Mouse (Mus musculus): Measurements from ENCODE around the gene Bcas3. TPM values are rescaled to one million over a fixed set of nuclear protein-coding genes. Genes with fewer than 3 reads are reported as not detected.

Bcas3 gene
- polyA plus RNA-seq (2012; ENCODE audit: insufficient read depth, insufficient read length, missing spikeins), result 21.2 and 27.8 TPM in 2 replicates

DNA sequence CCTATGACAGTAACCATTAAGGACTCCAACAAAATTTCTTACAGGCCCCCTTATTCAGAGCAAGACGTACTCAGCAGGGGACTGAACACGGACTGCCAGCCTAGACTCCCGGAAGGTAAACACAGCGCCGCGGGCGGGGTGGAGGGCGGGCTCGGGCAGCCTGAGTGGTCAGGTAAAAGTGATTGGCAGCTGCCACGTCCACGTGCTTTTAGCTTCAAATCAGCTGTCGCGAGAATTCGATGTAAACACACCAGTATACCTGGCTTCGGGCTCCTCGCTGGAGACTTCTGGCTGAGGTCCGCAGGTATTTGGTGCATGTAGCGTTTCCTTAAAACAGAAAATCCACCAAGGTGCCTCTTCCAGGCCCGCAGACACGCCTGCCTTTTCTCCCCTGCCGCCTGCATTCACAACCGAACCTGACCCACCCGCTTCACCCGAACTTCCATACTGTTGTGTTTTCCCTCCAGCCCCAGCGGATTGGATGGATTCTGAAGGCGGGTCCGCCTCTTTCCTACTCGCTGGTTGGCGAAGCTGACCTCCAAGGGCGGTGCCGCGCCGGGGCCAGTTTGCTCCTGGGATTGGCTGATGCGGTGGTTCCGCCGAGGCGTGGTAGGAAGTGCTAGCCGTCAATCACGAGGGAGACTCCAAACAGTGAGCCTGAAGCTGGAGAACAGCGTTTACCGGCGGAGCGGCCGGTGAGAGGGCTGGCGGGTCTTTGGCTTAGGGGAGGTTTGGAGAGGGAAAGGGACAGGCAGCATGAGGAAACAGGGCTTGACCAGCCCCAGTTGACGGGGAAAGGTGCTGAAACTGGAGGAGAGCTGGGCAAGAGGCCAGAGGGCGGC, at the start of gene Bcas3:
Gene Bcas3 (plus strand): TSS at position 629 of the 842 bp plus-strand sequence.
- H3K4me1 ChIP-seq (ENCODE audit: control insufficient read depth, insufficient read depth, insufficient read length, low read length), result no peaks in the 10 kb centered on the region
- peak within 1 kb of the TSS; percentile 32; the same call in 1 of the 2 replicates for H3K27ac ChIP-seq (replicated peaks; ENCODE audit: low read depth, low read length)
- peak within 1 kb of the TSS; percentile 75 for H3K4me3 ChIP-seq (ENCODE audit: insufficient read depth, low read depth, low read length)

DNA sequence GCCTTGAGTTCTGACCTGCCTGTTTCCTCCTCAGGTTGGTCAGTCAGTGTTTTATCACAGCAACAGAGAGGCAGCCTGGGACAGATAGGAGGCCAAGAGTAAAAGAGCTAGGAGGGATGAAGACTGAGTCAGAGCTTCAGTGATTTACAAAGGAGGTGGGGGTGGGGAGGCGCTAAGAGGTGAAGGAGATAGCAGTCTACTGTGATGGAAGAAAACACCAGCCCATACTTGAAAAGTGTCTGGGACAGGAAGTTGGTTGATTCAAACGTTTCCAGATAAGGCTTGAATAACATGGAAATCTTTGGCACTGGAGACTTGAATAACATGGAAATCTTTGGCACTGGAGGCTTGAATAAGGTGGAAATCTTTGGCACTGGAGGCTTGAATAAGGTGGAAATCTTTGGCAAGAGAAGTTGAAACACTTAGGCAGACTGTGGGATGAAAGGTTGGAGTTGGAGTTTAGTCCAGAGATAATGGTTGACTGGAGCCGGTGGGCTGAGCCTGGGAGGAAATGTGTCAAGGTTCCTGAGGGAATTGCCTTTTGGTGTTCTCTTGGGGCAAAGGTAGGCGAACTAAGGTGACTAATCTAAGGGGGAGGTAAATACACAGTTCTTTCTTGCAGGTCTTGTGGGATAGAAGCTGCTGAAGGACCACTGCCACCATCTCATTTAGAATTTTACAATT, 46.2 kb upstream of the Bcas3 start:
- H3K4me3 ChIP-seq (ENCODE audit: insufficient read depth, low read depth, low read length), result no peak overlapping the region
- H3K27ac ChIP-seq (replicated peaks; ENCODE audit: low read depth, low read length), result no peak overlapping the region
- no peaks in the 10 kb centered on the region for H3K4me1 ChIP-seq (ENCODE audit: control insufficient read depth, insufficient read depth, insufficient read length, low read length)

DNA sequence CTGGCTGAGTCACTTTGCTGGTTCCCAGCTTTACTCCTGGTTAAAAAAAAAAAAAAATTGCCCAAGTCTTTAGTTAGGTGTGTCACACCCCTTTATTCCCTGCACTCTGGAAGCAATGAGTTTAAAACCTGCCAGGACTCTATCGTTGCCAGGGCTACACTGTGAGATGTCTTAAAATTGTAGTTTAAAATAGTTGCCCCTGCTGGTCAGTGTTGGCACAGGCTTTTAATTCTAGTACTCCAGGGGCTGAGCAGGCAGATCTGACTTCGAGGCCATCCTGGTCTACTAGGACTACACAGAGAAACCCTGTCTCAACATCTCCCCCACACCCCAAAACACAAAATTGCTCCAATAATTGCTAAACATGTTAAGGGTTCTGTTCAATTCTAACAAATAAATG, 44.2 kb upstream of the Bcas3 start:
- H3K27ac ChIP-seq (replicated peaks; ENCODE audit: low read depth, low read length), result no peak overlapping the region
- no peak overlapping the region for H3K4me3 ChIP-seq (ENCODE audit: insufficient read depth, low read depth, low read length)
- H3K4me1 ChIP-seq (ENCODE audit: control insufficient read depth, insufficient read depth, insufficient read length, low read length), result 0 out of 2 replicates have a peak, but pooled peaks cover 3% of the 10 kb centered on the region

DNA sequence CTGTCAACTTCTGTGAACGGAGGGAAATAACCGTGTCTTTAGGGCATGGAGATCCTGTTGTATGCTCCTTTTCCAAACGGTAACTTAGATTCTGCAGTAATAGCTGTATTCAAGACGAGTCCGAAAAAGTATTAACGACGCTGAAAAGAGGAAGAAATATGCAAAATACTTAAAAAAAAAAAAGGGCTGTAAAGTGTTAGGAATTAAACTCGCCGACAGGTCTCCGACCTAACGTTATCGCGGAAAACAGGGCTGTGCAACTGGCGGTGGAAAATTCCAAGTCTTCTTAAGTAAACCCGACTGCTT, 42.6 kb upstream of the Bcas3 start:
- Histone ChIP-seq H3K4me1 (ENCODE audit: control insufficient read depth, insufficient read depth, insufficient read length, low read length) (0 out of 2 replicates have a peak, but pooled peaks cover 5% of the 10 kb centered on the region), H3K27ac (replicated peaks; ENCODE audit: low read depth, low read length) (peak overlapping the region; percentile 70), H3K4me3 (ENCODE audit: insufficient read depth, low read depth, low read length) (peak overlapping the region; percentile 84)

DNA sequence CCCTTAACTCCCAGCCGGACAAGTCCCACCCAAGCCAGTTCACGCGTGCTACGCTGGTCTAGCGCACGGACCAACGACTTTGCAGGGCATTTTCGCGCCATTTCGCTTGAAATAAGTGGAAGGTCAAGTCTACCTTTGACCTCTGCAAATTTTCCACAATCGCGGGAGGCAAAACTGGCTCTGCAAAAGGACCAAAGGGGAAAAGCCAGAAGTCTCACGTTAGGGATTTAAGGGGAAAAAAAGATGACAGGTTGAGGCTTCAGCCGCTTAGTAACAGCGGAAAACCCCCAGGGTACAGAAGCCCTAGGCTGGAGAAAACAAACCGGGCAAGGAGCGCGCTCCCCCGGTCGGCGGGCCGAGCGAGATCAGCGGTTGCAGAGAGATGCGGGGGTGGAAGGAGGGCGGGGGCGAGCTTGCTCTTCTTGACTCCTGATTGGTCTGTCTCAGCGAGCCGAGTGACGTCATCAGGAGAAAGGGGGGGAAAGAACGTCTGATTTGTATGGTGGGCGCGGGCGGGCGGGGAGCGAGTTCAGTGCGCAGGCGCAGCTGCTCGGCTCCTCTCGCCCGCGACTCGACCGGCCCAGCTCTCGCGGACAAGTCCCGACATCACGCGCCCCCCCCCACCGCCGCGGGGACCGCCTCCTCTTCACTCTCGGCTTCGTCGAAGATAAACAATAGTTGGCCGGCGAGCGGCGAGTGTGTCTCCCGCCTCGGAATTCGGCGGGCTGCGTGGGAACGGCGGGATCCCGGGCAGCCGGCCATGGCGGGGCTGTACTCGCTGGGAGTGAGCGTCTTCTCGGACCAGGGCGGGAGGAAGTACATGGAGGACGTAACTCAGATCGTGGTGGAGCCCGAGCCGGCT, 42.0 kb upstream of the Bcas3 start, which contains the start of gene Ppm1d:
Gene Ppm1d (plus strand): TSS at position 532 of the 862 bp plus-strand sequence.
- Histone ChIP-seq H3K27ac (replicated peaks; ENCODE audit: low read depth, low read length) (peak within 1 kb of the TSS; percentile 73), H3K4me1 (ENCODE audit: control insufficient read depth, insufficient read depth, insufficient read length, low read length) (0 out of 2 replicates have a peak, but pooled peaks cover 5% of the 10 kb centered on the region), H3K4me3 (ENCODE audit: insufficient read depth, low read depth, low read length) (peak within 1 kb of the TSS; percentile 84)

DNA sequence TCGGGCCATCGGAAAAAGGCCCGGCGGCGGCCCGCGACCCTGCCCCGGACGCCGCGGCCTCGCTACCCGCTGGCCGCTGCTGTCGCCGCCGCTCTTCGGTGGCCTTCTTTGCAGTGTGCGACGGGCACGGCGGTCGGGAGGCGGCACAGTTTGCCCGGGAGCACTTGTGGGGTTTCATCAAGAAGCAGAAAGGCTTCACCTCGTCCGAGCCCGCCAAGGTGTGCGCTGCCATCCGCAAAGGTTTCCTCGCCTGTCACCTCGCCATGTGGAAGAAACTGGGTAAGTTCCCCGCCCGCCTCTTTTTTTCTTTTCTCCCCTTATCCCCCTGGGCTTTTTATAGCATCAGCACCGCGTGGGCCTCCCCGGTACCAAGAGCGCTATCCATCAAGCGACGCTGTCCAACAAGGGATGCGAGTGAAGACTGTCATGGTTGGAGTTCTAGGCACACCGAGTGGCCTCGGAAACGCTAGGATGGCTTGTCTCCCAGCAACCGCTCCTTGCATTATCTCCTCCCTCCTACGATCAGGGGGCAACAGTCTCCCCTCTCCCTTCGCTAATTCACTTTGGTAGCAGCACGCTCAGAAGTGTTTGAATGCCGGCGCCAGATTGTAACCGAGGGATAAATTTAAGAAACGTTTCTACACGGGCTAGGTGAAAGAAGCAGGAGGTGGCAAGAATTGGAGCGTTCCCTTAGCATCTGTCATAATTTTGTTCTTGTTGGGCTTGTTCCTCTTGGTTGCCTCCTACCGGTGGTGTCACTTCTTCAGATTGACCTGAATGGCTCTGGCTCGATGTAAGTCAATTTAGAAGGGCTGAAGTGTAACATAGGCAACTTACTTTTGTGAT, 41.1 kb upstream of the Bcas3 start:
- Histone ChIP-seq H3K27ac (replicated peaks; ENCODE audit: low read depth, low read length) (peak overlapping the region; percentile 73), H3K4me1 (ENCODE audit: control insufficient read depth, insufficient read depth, insufficient read length, low read length) (0 out of 2 replicates have a peak, but pooled peaks cover 5% of the 10 kb centered on the region), H3K4me3 (ENCODE audit: insufficient read depth, low read depth, low read length) (peak overlapping the region; percentile 84)

DNA sequence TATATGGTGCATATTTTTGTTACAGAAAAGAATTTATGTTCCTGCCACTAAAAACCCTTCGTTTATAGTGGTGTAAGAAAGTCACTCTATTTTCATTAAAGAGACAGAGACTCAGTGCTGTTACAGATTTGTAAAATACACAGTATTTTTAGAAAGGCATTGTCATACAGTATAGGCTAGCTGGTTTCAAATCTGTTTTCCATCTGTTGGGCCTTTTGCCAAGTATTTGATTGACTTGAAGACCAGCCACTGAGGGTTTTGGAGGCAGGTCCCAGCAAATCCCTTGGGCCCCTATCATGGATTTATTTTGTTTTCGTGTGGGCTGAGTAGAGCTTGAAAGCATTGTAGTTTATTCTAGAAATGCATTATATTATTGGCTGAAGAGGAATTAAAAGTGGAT, 40.1 kb upstream of the Bcas3 start:
- Histone ChIP-seq H3K27ac (replicated peaks; ENCODE audit: low read depth, low read length) (no peak overlapping the region), H3K4me1 (ENCODE audit: control insufficient read depth, insufficient read depth, insufficient read length, low read length) (0 out of 2 replicates have a peak, but pooled peaks cover 5% of the 10 kb centered on the region), H3K4me3 (ENCODE audit: insufficient read depth, low read depth, low read length) (no peak overlapping the region)

DNA sequence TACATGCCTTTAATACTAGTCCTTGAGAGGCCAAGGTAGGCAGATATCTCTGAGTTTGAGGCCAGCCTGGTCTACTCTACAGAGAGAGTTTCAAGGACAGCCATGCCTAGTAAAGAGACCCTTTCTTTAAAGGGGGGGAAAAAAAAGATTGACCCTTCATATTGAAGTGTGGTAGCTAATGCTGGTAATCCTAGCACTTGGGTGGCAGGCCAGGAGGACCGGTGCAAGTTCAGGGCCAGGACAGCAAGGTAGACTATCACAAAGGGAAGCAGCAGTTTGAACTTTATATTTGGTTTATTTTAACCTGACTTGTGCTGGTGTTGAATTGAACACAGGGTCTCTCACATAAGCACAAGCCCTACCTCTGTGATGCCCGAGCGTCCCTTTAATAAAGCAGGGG, 39.6 kb upstream of the Bcas3 start:
- Histone ChIP-seq H3K4me1 (ENCODE audit: control insufficient read depth, insufficient read depth, insufficient read length, low read length) (0 out of 2 replicates have a peak, but pooled peaks cover 5% of the 10 kb centered on the region), H3K27ac (replicated peaks; ENCODE audit: low read depth, low read length) (no peak overlapping the region; the same call in 1 of the 2 replicates), H3K4me3 (ENCODE audit: insufficient read depth, low read depth, low read length) (peak overlapping the region; percentile 10; the same call in 1 of the 2 replicates)

DNA sequence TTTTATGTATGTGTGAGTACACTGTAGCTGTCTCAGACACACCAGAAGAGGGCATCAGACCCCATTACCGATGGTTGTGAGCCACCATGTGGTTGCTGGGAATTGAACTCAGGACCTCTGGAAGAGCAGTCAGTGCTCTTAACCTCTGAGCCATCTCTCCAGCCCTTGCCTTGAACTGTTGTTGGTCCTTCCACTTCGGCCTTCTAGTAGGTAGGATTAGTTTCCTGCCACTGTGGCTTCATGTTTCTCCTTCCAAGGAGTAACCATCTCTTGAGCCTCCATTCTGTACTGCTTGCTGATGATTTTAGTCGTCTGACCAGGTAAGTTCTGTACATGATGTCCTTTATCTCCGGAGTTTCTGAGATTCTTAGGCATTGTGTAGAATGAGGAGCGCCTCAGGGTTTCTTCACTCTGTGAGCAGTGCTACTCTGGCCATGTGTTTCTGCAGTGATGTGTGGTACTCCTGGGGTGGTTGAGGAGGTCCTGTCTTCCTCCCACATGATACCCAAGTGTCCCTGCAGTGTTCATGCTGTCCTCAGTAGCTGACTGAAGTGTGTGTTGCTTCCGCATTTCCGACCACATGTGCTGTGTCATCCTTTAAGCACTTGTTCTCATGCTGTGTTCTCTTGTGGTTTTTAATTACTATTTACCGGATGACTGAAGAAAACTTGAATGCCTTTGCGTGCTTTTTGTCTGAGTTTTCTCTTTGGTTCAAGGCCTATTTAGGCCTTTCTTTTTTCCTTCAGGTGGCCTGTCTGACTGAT, 29.2 kb upstream of the Bcas3 start:
- H3K27ac ChIP-seq (replicated peaks; ENCODE audit: low read depth, low read length), result no peak overlapping the region
- H3K4me3 ChIP-seq (ENCODE audit: insufficient read depth, low read depth, low read length), result no peak overlapping the region
- H3K4me1 ChIP-seq (ENCODE audit: control insufficient read depth, insufficient read depth, insufficient read length, low read length), result no peaks in the 10 kb centered on the region; the same call in 1 of the 2 replicates

DNA sequence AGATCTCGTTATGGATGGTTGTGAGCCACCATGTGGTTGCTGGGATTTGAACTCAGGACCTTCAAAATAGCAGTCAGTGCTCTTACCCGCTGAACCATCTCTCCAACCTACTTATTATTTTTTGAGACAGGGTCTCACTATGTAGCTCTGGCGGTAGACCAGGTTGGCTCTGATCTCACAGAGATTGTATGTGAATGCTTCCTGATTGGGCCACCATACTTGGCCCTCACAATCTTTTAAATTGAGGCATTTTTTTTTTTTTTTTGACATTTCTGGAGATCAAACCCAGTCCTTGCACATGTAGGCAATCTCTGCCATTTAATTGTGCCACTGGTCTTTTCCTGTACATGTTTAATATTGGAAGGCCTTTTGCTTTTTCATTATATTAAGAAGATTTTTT, 24.2 kb upstream of the Bcas3 start:
- Histone ChIP-seq H3K4me1 (ENCODE audit: control insufficient read depth, insufficient read depth, insufficient read length, low read length) (no peaks in the 10 kb centered on the region), H3K4me3 (ENCODE audit: insufficient read depth, low read depth, low read length) (no peak overlapping the region), H3K27ac (replicated peaks; ENCODE audit: low read depth, low read length) (no peak overlapping the region)

DNA sequence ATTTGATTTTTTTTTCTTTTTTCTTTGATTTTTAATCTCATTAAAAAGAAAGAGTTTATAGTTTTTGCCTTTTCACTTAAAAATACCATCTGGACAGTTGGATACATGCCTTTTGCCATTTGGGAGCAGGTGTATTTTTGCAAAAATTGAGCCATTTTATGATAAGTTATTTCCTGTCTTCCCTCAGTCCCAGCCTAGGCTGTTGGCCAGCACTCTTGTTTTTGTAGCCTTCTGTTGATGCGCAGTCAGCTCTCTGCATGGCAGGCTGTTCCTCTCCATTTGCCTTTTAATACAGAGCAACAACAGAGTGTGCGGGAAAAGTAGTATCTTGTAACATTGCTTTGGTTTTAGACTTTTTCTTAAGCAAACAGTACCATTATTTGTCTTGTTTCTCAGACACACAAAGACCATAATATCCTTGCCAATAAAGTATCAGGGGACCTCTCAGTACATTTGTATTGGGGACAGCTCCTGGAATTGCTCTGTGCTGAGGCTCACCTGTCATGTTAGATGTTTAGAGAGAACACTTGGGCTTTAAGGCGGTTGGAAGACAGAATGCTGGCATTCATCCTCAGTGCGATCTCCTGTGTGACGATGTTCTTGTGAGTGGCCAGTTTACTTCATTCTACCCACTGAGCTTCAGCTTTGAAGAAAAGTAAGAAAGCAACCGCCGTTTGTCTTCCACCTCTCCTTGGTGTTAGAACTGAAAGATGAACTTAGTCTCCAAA, 23.6 kb upstream of the Bcas3 start:
- H3K4me1 ChIP-seq (ENCODE audit: control insufficient read depth, insufficient read depth, insufficient read length, low read length), result no peaks in the 10 kb centered on the region
- H3K4me3 ChIP-seq (ENCODE audit: insufficient read depth, low read depth, low read length), result no peak overlapping the region
- no peak overlapping the region for H3K27ac ChIP-seq (replicated peaks; ENCODE audit: low read depth, low read length)

DNA sequence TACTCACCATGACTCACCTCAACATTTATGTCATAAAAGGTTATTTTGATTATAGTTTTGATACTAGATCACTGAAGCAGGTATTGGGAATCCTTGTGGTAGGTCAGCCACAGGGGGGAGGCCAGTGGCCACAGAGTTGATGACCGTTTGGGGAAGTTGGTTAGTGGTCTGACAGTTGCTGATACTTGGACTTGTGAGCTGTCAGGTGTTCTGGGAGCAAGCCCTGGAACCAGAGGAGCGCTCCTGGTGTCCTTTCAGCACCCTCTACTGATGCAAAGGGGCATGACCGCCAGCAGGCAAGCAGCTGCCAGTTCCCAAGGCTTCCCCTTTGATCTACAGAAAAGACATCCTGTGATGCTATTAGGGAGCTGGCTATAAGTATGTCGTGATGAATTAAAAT, 18.2 kb upstream of the Bcas3 start:
- no peak overlapping the region for H3K27ac ChIP-seq (replicated peaks; ENCODE audit: low read depth, low read length)
- H3K4me3 ChIP-seq (ENCODE audit: insufficient read depth, low read depth, low read length), result no peak overlapping the region
- H3K4me1 ChIP-seq (ENCODE audit: control insufficient read depth, insufficient read depth, insufficient read length, low read length), result no peaks in the 10 kb centered on the region

DNA sequence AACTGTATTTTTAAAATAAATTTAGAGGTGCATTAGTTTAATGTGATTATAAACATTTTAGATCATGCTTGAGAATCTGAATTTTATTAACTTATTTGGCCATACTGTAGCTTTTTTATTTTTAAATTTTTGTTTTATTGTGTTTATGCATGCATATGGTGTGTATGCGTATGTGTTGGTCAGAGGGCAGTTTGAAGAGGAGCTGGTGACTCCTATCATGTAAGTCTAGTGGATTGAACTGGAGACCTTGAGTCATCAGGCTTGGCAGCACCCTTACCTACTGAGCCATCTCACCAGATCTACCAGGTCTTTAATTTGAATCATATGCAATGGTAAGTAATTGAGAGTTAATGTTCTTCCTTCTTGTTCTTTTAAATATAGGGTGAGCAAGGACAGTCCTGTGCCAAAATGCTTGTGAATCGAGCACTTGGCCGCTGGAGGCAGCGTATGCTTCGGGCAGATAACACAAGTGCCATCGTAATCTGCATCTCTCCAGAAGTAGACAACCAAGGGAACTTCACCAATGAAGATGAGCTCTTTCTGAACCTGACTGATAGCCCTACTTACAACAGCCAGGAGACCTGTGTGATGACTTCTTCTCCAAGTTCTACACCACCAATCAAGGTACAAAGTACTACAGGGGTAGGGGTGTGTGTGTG, 13.7 kb upstream of the Bcas3 start:
- Histone ChIP-seq H3K27ac (replicated peaks; ENCODE audit: low read depth, low read length) (no peak overlapping the region), H3K4me1 (ENCODE audit: control insufficient read depth, insufficient read depth, insufficient read length, low read length) (no peaks in the 10 kb centered on the region), H3K4me3 (ENCODE audit: insufficient read depth, low read depth, low read length) (no peak overlapping the region)

All from brown adipose tissue, adult 24 weeks (tissue).